Mouse (Mus musculus) left cerebral cortex, postnatal 10 days (tissue): ENCODE measurements at regions not wholly inside any gene's neighbourhood (a gene's known extent, or its start where the extent isn't known, plus 50 kb on each side); places are given as distances from the start of the nearest gene placed in this dataset.

ENCODE experiments used
- DNase-seq, 2 experiments: peaks; one replicate each; pipeline ENCODE4 v3.0.0; 2021 to 2022; ENCODE audit warnings: low spot score in 2 of 2, mixed read lengths in 1 of 2; ENCODE audit errors: extremely low spot score in 1 of 2
- intact Hi-C: fragments of 180-260 bp; cut with DNase I; formaldehyde crosslinking; loops from one replicate; pipeline ENCODE4 v1.15.1; 2025

- intact Hi-C loops: no loop called here
- DNase-seq: peak in 1 of 2 experiments; percentile 49
Observed at GRCm38 (mm10) chr1:136714077-136714476, 89.4 kb downstream of the Zfp281 start.

GRCm38 (mm10) chr1:136714987-136715386 is 90.3 kb downstream of the Zfp281 start:
- intact Hi-C loops: no loop called here
- no peak for DNase-seq

- DNase-seq: no peak
- intact Hi-C loops: no loop called here
Observed at GRCm38 (mm10) chr1:136717830-136718517, 93.3 kb downstream of the Zfp281 start.

GRCm38 (mm10) chr1:136723839-136724443 is 99.2 kb downstream of the Zfp281 start:
- intact Hi-C loops: no loop called here
- DNase-seq: no peak

GRCm38 (mm10) chr1:136725242-136725641 is 100.5 kb downstream of the Zfp281 start:
- intact Hi-C loops: no loop called here
- no peak for DNase-seq

- intact Hi-C loops: no loop called here
- DNase-seq: no peak
Observed at GRCm38 (mm10) chr1:136726145-136726935, 101.6 kb downstream of the Zfp281 start.

- no peak for DNase-seq
- intact Hi-C loops: no loop called here
Observed at GRCm38 (mm10) chr1:136727868-136728631, 103.3 kb downstream of the Zfp281 start.

GRCm38 (mm10) chr1:136728632-136728944 is 103.9 kb downstream of the Zfp281 start:
- DNase-seq: no peak
- intact Hi-C loops: no loop called here

GRCm38 (mm10) chr1:136730638-136731037 is 105.9 kb downstream of the Zfp281 start:
- DNase-seq: peak in 1 of 2 experiments; percentile 42
- intact Hi-C loops: loop anchor here (5.0 kb wide), 1 partner anchor 178 kb away; no protein-coding TSS in a partner anchor

- no peak for DNase-seq
- intact Hi-C loops: loop anchor here (2.0 kb wide), 1 partner anchor 111 kb away; no protein-coding TSS in a partner anchor
Observed at GRCm38 (mm10) chr1:136738030-136738429, 113.3 kb downstream of the Zfp281 start.

GRCm38 (mm10) chr1:136739486-136739885 is 114.8 kb downstream of the Zfp281 start:
- DNase-seq: peak; percentile 69 to 85
- intact Hi-C loops: loop anchor here (2.0 kb wide), 1 partner anchor 113 kb away; no protein-coding TSS in a partner anchor

GRCm38 (mm10) chr1:136741061-136741460 is 116.4 kb downstream of the Zfp281 start:
- intact Hi-C loops: loop anchor here (5.0 kb wide), 1 partner anchor 481 kb away; no protein-coding TSS in a partner anchor
- DNase-seq: peak; percentile 20 to 24

GRCm38 (mm10) chr1:136749188-136749587 is 124.5 kb downstream of the Zfp281 start:
- peak in 1 of 2 experiments; percentile 43 for DNase-seq
- intact Hi-C loops: no loop called here

- DNase-seq: no peak
- intact Hi-C loops: no loop called here
Observed at GRCm38 (mm10) chr1:136751464-136752191, 126.9 kb downstream of the Zfp281 start.

GRCm38 (mm10) chr1:136754286-136754685 is 129.6 kb downstream of the Zfp281 start:
- DNase-seq: no peak

GRCm38 (mm10) chr1:136758730-136759129 is 134.0 kb downstream of the Zfp281 start:
- intact Hi-C loops: no loop called here
- DNase-seq: no peak

More at GRCm38 (mm10) chr1:136754286-136754685, 129.6 kb downstream of the Zfp281 start:
- intact Hi-C loops: no loop called here

GRCm38 (mm10) chr1:136759164-136759563 is 134.5 kb downstream of the Zfp281 start:
- intact Hi-C loops: no loop called here
- DNase-seq: no peak

- no peak for DNase-seq
- intact Hi-C loops: no loop called here
Observed at GRCm38 (mm10) chr1:136761467-136761866, 136.8 kb downstream of the Zfp281 start.
